Comparison of ENCODE assay signal across 22 mouse cellular contexts in genomic region chr6:67076348-67076747, GRCm38 (mm10). TPM values are rescaled to one million over a fixed set of nuclear protein-coding genes. Genes with fewer than 3 reads are reported as not detected.
DNase-seq lines count a peak whose midpoint lies in the region; ATAC-seq and TF ChIP-seq lines count a peak whose summit lies in the region.
"Had no signal": no experiment of that assay in that cellular context is flagged by ENCODE, and none has a peak within 500 bp of the region (broad histone marks: within the 10 kb centered on the region; RNA-seq: fewer than 3 reads in every experiment).

No protein-coding gene starts in this region.

- ATAC-seq in kidney, postnatal 0 days (replicated peaks; ENCODE audit: low FRiP score, low read depth), result no peak
- ATAC-seq: activated CD4-positive, CD25-positive, alpha-beta regulatory T cell, adult 4 months; midbrain, embryonic 15.5 days had no signal

- TF ChIP-seq CTCF in kidney, postnatal 0 days (IDR thresholded peaks at IDR 0.05; ENCODE audit: low read depth), result no peak

- 43% methylated on average over 1 of the region's 1 CpGs for WGBS in kidney, postnatal 0 days

- DNase-seq in heart, adult 11 months, result peak; percentile 94
- no peak for DNase-seq in heart, postnatal 14 days
- DNase-seq in kidney, postnatal 0 days (ENCODE audit: low spot score), result no peak
- no peak for DNase-seq in kidney, adult 9 months
- DNase-seq in gastrocnemius, postnatal 14 days, result peak; percentile 27
- no peak for DNase-seq in retina, embryonic 14.5 days (ENCODE audit: low spot score)
- DNase-seq in layer of hippocampus, postnatal 14 days (ENCODE audit: low spot score in 2 of 2), result no peak
- DNase-seq: adrenal gland, postnatal 25 days; cerebellum, adult 9-11 months; layer of hippocampus, adult 9-11 months; liver; lung, postnatal 36 days; right cerebral cortex, postnatal 25 days; spleen, adult 18-20 months had no signal

- H3K4me1 ChIP-seq in kidney, postnatal 0 days (replicated peaks; ENCODE audit: insufficient read depth, low read length), result peaks cover 22% of the 10 kb centered on the region
- H3K4me1 ChIP-seq: liver, embryonic 15.5 days; midbrain, embryonic 15.5 days; neural tube, embryonic 12.5 days had no signal

- H3K9me3 ChIP-seq in kidney, postnatal 0 days (replicated peaks; ENCODE audit: low read length), result no peaks in the 10 kb centered on the region
- H3K9me3 ChIP-seq: hindbrain, embryonic 12.5 days; liver, embryonic 15.5 days; lung, embryonic 15.5 days; midbrain, embryonic 15.5 days; neural tube, embryonic 12.5 days had no signal

- no peak overlapping the region for H3K9ac ChIP-seq in kidney, postnatal 0 days (ENCODE audit: low read depth, low read length)
- H3K9ac ChIP-seq: hindbrain, embryonic 12.5 days; liver, embryonic 15.5 days; lung, embryonic 15.5 days; midbrain, embryonic 15.5 days; neural tube, embryonic 12.5 days had no signal

- no peak overlapping the region for H3K4me2 ChIP-seq in kidney, postnatal 0 days (ENCODE audit: low read length)
- H3K4me2 ChIP-seq: heart, embryonic 11.5 days; hindbrain, embryonic 12.5 days; liver, embryonic 15.5 days; lung, embryonic 15.5 days; midbrain, embryonic 15.5 days; neural tube, embryonic 12.5 days had no signal

- intact Hi-C loops in heart, postnatal 14 days (cut with DNase I), result no loop called here
- intact Hi-C loops in gastrocnemius, postnatal 14 days (cut with DNase I; ENCODE audit: low total_unique reads), result no loop called here

- peak overlapping the region; percentile 36; the same call in 1 of the 2 replicates for H3K27ac ChIP-seq in kidney, postnatal 0 days
- H3K27ac ChIP-seq: hindbrain, embryonic 12.5 days; left cerebral cortex, adult 2 months; liver, embryonic 15.5 days; midbrain, embryonic 15.5 days; neural tube, embryonic 12.5 days had no signal

- H3K36me3 ChIP-seq in kidney, postnatal 0 days (ENCODE audit: insufficient read depth, low read length), result no peaks in the 10 kb centered on the region
- H3K36me3 ChIP-seq: hindbrain, embryonic 12.5 days; liver, embryonic 15.5 days; lung, embryonic 15.5 days; midbrain, embryonic 15.5 days; neural tube, embryonic 12.5 days had no signal

- no peak overlapping the region for H3K4me3 ChIP-seq in kidney, postnatal 0 days (replicated peaks; ENCODE audit: low read depth, low read length)
- H3K4me3 ChIP-seq: hindbrain, embryonic 12.5 days; left cerebral cortex, adult 2 months; liver, embryonic 15.5 days; lung, embryonic 15.5 days; midbrain, embryonic 15.5 days; neural tube, embryonic 12.5 days had no signal

- H3K27me3 ChIP-seq in kidney, postnatal 0 days (ENCODE audit: insufficient read depth, low read length), result no peaks in the 10 kb centered on the region
- H3K27me3 ChIP-seq: hindbrain, embryonic 12.5 days; liver, embryonic 15.5 days; lung, embryonic 15.5 days; midbrain, embryonic 15.5 days; neural tube, embryonic 12.5 days had no signal

RNA-seq across cellular contexts. Expression of gene Gadd45a, which starts 39.1 kb away (rescaled TPM):
- 10 to 100 TPM; 19.6 to 22.3 TPM for total RNA-seq in heart, postnatal 14 days (2021)
- polyA plus RNA-seq in kidney, postnatal 0 days (2015; fragmentation: Nextera tagmentation; extraction: Ambion mirVana), result 66.5 and 70.7 TPM in 2 replicates
- 10 to 100 TPM; 41.7 to 59.0 TPM for total RNA-seq in gastrocnemius, postnatal 14 days (2021)
- 1 to 10 TPM; 7.0 to 8.2 TPM for total RNA-seq in layer of hippocampus, postnatal 14 days (2021)

Comparison
In these comparisons a context has a peak if more than half of its experiments do, and no peak if none do; other contexts are left out.
1. DNase-seq: peak in heart, adult 11 months (single experiment) and gastrocnemius, postnatal 14 days (single experiment); none in heart, postnatal 14 days (0 of 2), kidney, postnatal 0 days (single experiment), kidney, adult 9 months (single experiment), retina, embryonic 14.5 days (single experiment) and layer of hippocampus, postnatal 14 days (0 of 2).